Comparison of ENCODE assay signal across 9 mouse cellular contexts in the genomic region with DNA sequence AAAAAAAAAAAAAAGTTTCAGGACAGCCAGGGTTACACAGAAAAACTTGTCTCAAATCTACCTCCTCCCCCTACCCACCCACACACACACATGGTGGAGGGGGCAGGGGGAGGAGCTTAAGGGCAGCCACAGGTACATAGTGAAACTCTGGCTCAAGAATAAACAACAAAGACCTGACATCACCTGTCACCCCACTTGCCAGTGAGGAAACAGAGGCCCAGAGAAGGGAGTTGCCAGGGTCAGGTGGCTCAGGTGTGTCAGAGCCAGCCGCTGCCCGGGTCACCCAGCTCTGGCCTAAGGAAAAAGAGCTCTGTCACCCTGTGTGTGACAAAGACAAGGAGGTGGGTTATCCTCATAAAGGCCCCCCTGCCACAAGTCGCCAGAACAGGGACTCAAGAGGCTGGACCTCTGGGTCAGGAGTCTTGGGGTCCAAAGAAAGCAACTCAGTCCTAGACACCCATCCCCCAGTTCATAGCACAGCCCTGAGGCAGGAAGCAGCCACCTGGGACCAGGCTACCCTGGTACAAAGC. TPM values are rescaled to one million over a fixed set of nuclear protein-coding genes. Genes with fewer than 3 reads are reported as not detected.
DNase-seq lines count a peak whose midpoint lies in the region; ATAC-seq and TF ChIP-seq lines count a peak whose summit lies in the region.
"Had no signal": no experiment of that assay in that cellular context is flagged by ENCODE, and none has a peak within 500 bp of the region (broad histone marks: within the 10 kb centered on the region; RNA-seq: fewer than 3 reads in every experiment).

No protein-coding gene starts in this region.

- TF ChIP-seq EP300 in ES-Bruce4 (IDR thresholded peaks at IDR 0.05; ENCODE audit: insufficient read depth, low read depth, low read length): no peak

- no peaks in the 10 kb centered on the region for H3K36me3 ChIP-seq in kidney, embryonic 15.5 days
- H3K36me3 ChIP-seq in ES-Bruce4 (ENCODE audit: control insufficient read depth, insufficient read depth, low read length, poor library complexity, severe bottlenecking): no peaks in the 10 kb centered on the region
- no peaks in the 10 kb centered on the region for H3K36me3 ChIP-seq in embryonic facial prominence, embryonic 15.5 days
- H3K36me3 ChIP-seq in myocyte (ENCODE audit: control insufficient read depth, insufficient read depth): no peaks in the 10 kb centered on the region

- H3K27me3 ChIP-seq in kidney, embryonic 15.5 days: no peaks in the 10 kb centered on the region
- no peaks in the 10 kb centered on the region for H3K27me3 ChIP-seq in ES-Bruce4 (ENCODE audit: control insufficient read depth, insufficient read depth, low read length, poor library complexity, severe bottlenecking)
- H3K27me3 ChIP-seq in embryonic facial prominence, embryonic 15.5 days: no peaks in the 10 kb centered on the region; the same call in 1 of the 2 replicates
- no peaks in the 10 kb centered on the region for H3K27me3 ChIP-seq in myocyte (ENCODE audit: control insufficient read depth, insufficient read depth, insufficient read length)

- peak overlapping the region; percentile 90 for H3K27ac ChIP-seq in kidney, embryonic 15.5 days
- peak overlapping the region; percentile 74 for H3K27ac ChIP-seq in ES-Bruce4 (ENCODE audit: insufficient read depth, low read length)
- peak overlapping the region; percentile 86 for H3K27ac ChIP-seq in embryonic facial prominence, embryonic 15.5 days (replicated peaks)

- TF ChIP-seq POLR2A in ES-Bruce4 (IDR thresholded peaks at IDR 0.05; ENCODE audit: insufficient read depth, low read length): no peak
- TF ChIP-seq POLR2A in myocyte (IDR thresholded peaks at IDR 0.05; ENCODE audit: insufficient read length, low read depth): no peak

- no peak overlapping the region for H3K4me2 ChIP-seq in kidney, embryonic 15.5 days
- no peak overlapping the region for H3K4me2 ChIP-seq in embryonic facial prominence, embryonic 15.5 days (replicated peaks)
- H3K4me2 ChIP-seq in myocyte (ENCODE audit: low read depth): peak overlapping the region; percentile 43

- ATAC-seq in kidney, embryonic 15.5 days (replicated peaks; ENCODE audit: low FRiP score): peak; percentile 20
- no peak for ATAC-seq in embryonic facial prominence, embryonic 15.5 days (ENCODE audit: insufficient number of reproducible peaks, low FRiP score, low TSS enrichment, low read depth)

- no peak for DNase-seq in kidney, adult 18-20 months
- no peak for DNase-seq in adipocyte (ENCODE audit: low spot score)
- no peak for DNase-seq in cerebellum, postnatal 10 days
- no peak for DNase-seq in urinary bladder, adult 2 months (ENCODE audit: low spot score)

- H3K9me3 ChIP-seq in kidney, embryonic 15.5 days (replicated peaks): no peaks in the 10 kb centered on the region
- no peaks in the 10 kb centered on the region for H3K9me3 ChIP-seq in ES-Bruce4 (replicated peaks; ENCODE audit: control insufficient read depth, insufficient read depth, low read length, poor library complexity, severe bottlenecking)
- no peaks in the 10 kb centered on the region for H3K9me3 ChIP-seq in embryonic facial prominence, embryonic 15.5 days (replicated peaks)

- no peak overlapping the region for H3ac ChIP-seq in myocyte (ENCODE audit: control insufficient read depth, insufficient read length)

- no peak overlapping the region for H3K4me3 ChIP-seq in kidney, embryonic 15.5 days (replicated peaks)
- H3K4me3 ChIP-seq in ES-Bruce4 (ENCODE audit: low read depth, low read length) (no peak overlapping the region), myocyte (no peak overlapping the region)
- no peak overlapping the region for H3K4me3 ChIP-seq in embryonic facial prominence, embryonic 15.5 days (replicated peaks)
- H3K4me3 ChIP-seq: erythroblast, embryonic 14.5 days had no signal

- no peaks in the 10 kb centered on the region for H3K79me2 ChIP-seq in myocyte (ENCODE audit: control insufficient read depth, insufficient read depth)

- H3K9ac ChIP-seq in kidney, embryonic 15.5 days: no peak overlapping the region
- H3K9ac ChIP-seq in ES-Bruce4 (ENCODE audit: low read depth, poor library complexity, severe bottlenecking): peak overlapping the region; percentile 39; the same call in 1 of the 2 replicates
- H3K9ac ChIP-seq in embryonic facial prominence, embryonic 15.5 days: no peak overlapping the region

- peaks cover 66% of the 10 kb centered on the region for H3K4me1 ChIP-seq in kidney, embryonic 15.5 days
- H3K4me1 ChIP-seq in ES-Bruce4 (ENCODE audit: control insufficient read depth, insufficient read depth, low read length): peaks cover 13% of the 10 kb centered on the region
- H3K4me1 ChIP-seq in embryonic facial prominence, embryonic 15.5 days: peaks cover 64% of the 10 kb centered on the region

- WGBS in kidney, embryonic 15.5 days: 53% methylated on average over 3 of the region's 3 CpGs
- WGBS in embryonic facial prominence, embryonic 15.5 days: 69% methylated on average over 3 of the region's 3 CpGs

- no peak for TF ChIP-seq CTCF in ES-Bruce4 (IDR thresholded peaks at IDR 0.05; ENCODE audit: low read depth, low read length)

TF ChIP-seq in myocyte, 11 proteins besides CTCF, POLR2A, EP300 and RAD21:
- TF ChIP-seq TCF12 (IDR thresholded peaks at IDR 0.05; ENCODE audit: insufficient read depth, poor library complexity, severe bottlenecking) (no peak), POLR2AphosphoS2 (IDR thresholded peaks at IDR 0.05; ENCODE audit: insufficient read length, low read depth) (no peak), MYOG (IDR thresholded peaks at IDR 0.05; ENCODE audit: control insufficient read depth in 1 of 3, insufficient read depth in 1 of 3, insufficient read length in 2 of 3, low read depth in 2 of 3) (no peak), MYOD1 (IDR thresholded peaks at IDR 0.05; ENCODE audit: control insufficient read depth in 1 of 3, insufficient read length in 2 of 3, low read depth in 2 of 3) (no peak), SRF (IDR thresholded peaks at IDR 0.05; ENCODE audit: control insufficient read depth, insufficient read length, low read depth) (no peak), USF1 (IDR thresholded peaks at IDR 0.05; ENCODE audit: low read depth) (no peak), REST (IDR thresholded peaks at IDR 0.05; ENCODE audit: insufficient read depth, insufficient read length) (no peak), CEBPB (IDR thresholded peaks at IDR 0.05; ENCODE audit: insufficient read depth, poor library complexity, severe bottlenecking) (no peak), E2F4 (IDR thresholded peaks at IDR 0.05; ENCODE audit: insufficient read depth) (no peak)

RNA-seq across cellular contexts. Expression of a gene that starts 27.8 kb away (rescaled TPM):
- 27.1 and 30.2 TPM in 2 replicates for polyA plus RNA-seq in kidney, embryonic 15.5 days (2015; fragmentation: Nextera tagmentation; extraction: Ambion mirVana)
- 29.3 and 29.6 TPM in 2 replicates for polyA plus RNA-seq in ES-Bruce4 (2011; ENCODE audit: insufficient read depth, insufficient read length, low read depth, missing spikeins)
- polyA plus RNA-seq in embryonic facial prominence, embryonic 15.5 days (2015; fragmentation: Nextera tagmentation; extraction: Ambion mirVana): 24.1 and 24.8 TPM in 2 replicates
- 45.2 TPM for polyA plus RNA-seq in myocyte (2012; fragmentation: generic; extraction: Trizol)
- polyA plus RNA-seq in urinary bladder, adult 2 months (2012; rRNA removed): 34.9 and 44.7 TPM in 2 replicates

RNA-seq across cellular contexts. Expression of a gene that starts 44.5 kb away (rescaled TPM):
- polyA plus RNA-seq in kidney, embryonic 15.5 days (2015; fragmentation: Nextera tagmentation; extraction: Ambion mirVana): 31.0 and 36.3 TPM in 2 replicates
- 172 and 176 TPM in 2 replicates for polyA plus RNA-seq in ES-Bruce4 (2011; ENCODE audit: insufficient read depth, insufficient read length, low read depth, missing spikeins)
- 83.3 and 89.1 TPM in 2 replicates for polyA plus RNA-seq in embryonic facial prominence, embryonic 15.5 days (2015; fragmentation: Nextera tagmentation; extraction: Ambion mirVana)
- 266 TPM for polyA plus RNA-seq in myocyte (2012; fragmentation: generic; extraction: Trizol)
- 20.6 and 30.7 TPM in 2 replicates for polyA plus RNA-seq in urinary bladder, adult 2 months (2012; rRNA removed)
